Mouse (Mus musculus) ES-Bruce4 (cell line): ENCODE results near the gene Synrg.

Experiments used
- CTCF ChIP-seq: IDR thresholded peaks from one replicate; pipeline ENCODE4 v1.8.1; 2011; ENCODE audit warnings: low read depth, low read length
- EP300 ChIP-seq: IDR thresholded peaks from 2 replicates; pipeline ENCODE4 v1.6.1; 2011; ENCODE audit warnings: low read depth, low read length; ENCODE audit not compliant: insufficient read depth
- POLR2A ChIP-seq: IDR thresholded peaks from one replicate; pipeline ENCODE4 v1.8.1; 2011; ENCODE audit warnings: low read length; ENCODE audit not compliant: insufficient read depth

GRCm38 (mm10) chr11:84053524-84054163, 89.4 kb downstream of the Synrg start:
- no peak for TF ChIP-seq EP300
- TF ChIP-seq CTCF = no peak
- no peak for TF ChIP-seq POLR2A
